Mouse (Mus musculus) olfactory bulb, adult 2 months (tissue): ENCODE results near the gene Cadm4. TPM values are rescaled to one million over a fixed set of nuclear protein-coding genes. Genes with fewer than 3 reads are reported as not detected.
A peak's percentile ranks its signal among the peaks of the same experiment; 100 is the strongest.
"Not testable (repeated sequence)": the region's sequence is repeated elsewhere in the genome, so short reads cannot be mapped to it uniquely, and the experiment has no call there.

Experiments
- H3K27ac ChIP-seq: fragments of 200-500 bp; 2 replicates; pipeline ENCODE4 v1.5.1; 2012; ENCODE audit warnings: low read depth, low read length; ENCODE audit not compliant: insufficient read depth
- H3K4me1 ChIP-seq: fragments of 200-500 bp; 2 replicates; pipeline ENCODE4 v1.6.1; 2012; ENCODE audit warnings: low read length; ENCODE audit not compliant: control insufficient read depth, insufficient read depth
- H3K4me3 ChIP-seq: fragments of 200-500 bp; 2 replicates; pipeline ENCODE4 v1.5.1; 2012; ENCODE audit warnings: mild to moderate bottlenecking, low read depth, low read length, moderate library complexity; ENCODE audit not compliant: insufficient read depth
- CTCF ChIP-seq: fragments of 200-500 bp; IDR thresholded peaks from 2 replicates; pipeline ENCODE4 v1.5.1; 2012; ENCODE audit warnings: low read depth, mild to moderate bottlenecking, low read length, moderate library complexity; ENCODE audit not compliant: insufficient read depth
- POLR2A ChIP-seq: fragments of 200-500 bp; IDR thresholded peaks from 2 replicates; pipeline ENCODE4 v1.6.1; 2012; ENCODE audit warnings: mild to moderate bottlenecking, low read depth, low read length, moderate library complexity; ENCODE audit not compliant: insufficient read depth
- WGBS: fragments of 180-500 bp; shearing (Covaris S2); methylation state at CpG from one replicate; pipeline ENCODE4 v1.1.7; 2018; 5-methylcytosine and 5-hydroxymethylcytosine counted together
- polyA plus RNA-seq: library from polyadenylated mRNA; stranded (reverse); fragments of >200 nt; gene quantifications from 2 replicates; pipeline ENCODE4 v1.2.4, GENCODE M21; 2012; ENCODE audit warnings: low replicate concordance; ENCODE audit not compliant: missing spikeins, insufficient read depth, insufficient read length

The Cadm4 gene
- polyA plus RNA-seq, 1 experiment = not detected

DNA sequence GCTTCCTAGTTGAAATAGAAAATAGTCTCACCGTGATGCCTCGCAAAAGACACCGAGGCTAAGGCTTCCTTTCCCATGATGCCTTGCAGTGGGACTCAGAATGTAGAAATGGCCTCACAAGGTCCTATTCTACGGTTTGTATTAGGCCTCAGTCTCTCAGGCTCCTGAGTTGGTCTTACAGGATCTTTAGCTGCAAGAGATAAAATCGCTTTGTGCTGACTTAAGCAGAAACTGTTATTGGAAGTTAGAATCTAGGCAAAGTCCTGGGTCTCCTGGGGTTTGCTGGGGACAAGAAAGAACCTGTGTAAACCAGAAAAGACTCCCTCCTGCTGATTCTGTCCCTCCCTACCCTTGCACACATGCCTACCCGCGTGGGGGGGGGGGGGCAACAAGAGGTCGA, 5.5 kb upstream of the Cadm4 start:
- TF ChIP-seq CTCF (no peak), POLR2A (no peak)
- WGBS = 70% methylated on average over 8 of the region's 8 CpGs
- Histone ChIP-seq H3K4me3 (no peak overlapping the region), H3K4me1 (peaks cover 23% of the 10 kb centered on the region), H3K27ac (no peak overlapping the region)

DNA sequence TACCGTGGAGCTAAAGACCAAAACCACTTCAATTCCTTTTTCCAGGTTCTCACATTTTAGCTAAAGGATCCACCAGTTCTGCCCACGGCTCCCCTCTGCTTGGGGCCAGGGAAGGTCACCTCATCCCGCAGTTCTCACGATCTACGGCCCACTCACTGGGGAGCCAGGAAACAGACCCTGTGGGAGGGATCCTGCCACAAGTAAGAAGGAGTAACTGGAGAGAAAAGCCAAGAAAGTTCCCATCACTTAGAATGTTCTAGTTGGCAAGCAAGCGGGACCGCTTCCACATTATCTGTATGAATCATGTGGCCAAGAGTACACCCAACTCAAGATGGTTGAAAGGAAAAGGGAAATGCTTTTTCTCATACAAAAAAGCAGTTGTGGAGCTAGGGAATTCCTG, 5.0 kb upstream of the Cadm4 start:
- Histone ChIP-seq H3K27ac (no peak overlapping the region), H3K4me1 (peaks cover 23% of the 10 kb centered on the region), H3K4me3 (no peak overlapping the region)
- TF ChIP-seq POLR2A (no peak), CTCF (no peak)
- 87% methylated on average over 7 of the region's 7 CpGs for WGBS

DNA sequence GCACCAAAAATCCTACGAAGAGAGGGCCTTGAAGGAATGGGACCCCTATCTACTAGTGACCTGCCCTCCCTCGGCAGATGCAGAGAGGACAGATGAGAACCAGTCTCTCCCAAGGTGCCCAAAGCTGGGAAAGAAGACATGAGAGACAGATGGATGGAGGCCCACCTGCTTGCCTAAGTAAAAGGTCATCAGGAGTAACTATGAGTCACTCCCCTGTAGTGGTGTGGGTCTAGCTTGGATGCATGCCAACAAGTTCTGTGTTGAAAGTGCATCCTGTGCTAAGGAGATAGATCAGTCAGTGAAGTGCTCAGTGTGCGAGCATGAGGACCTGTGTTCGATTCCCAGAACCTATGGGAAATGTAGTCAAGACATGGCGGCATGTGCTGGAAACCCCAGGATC, 2.9 kb upstream of the Cadm4 start:
- no peak for TF ChIP-seq CTCF
- TF ChIP-seq POLR2A = no peak
- H3K27ac ChIP-seq = no peak overlapping the region
- no peak overlapping the region for H3K4me3 ChIP-seq
- WGBS = 92% methylated on average over 5 of the region's 5 CpGs
- peaks cover 25% of the 10 kb centered on the region for H3K4me1 ChIP-seq

DNA sequence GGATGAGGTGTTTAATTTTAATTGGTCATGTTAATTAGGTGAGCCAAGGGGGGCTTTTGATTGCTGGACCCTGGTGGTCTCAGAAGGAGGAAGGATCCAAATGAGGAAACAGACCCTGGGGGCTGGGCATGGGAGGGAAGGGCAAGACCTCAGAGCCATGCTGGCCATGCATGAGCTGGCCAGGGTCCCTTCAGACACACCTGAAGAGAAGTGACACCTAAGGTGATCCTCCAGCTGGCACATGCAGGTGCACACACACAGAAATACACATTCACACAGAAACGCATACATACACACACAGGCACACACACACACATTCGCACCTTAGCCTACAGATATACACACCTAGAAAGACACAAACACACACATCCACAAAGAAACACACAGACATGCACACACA, 2.1 kb upstream of the Cadm4 start:
- no peak overlapping the region for H3K27ac ChIP-seq
- peaks cover 24% of the 10 kb centered on the region for H3K4me1 ChIP-seq
- WGBS = 97% methylated on average over 2 of the region's 2 CpGs
- H3K4me3 ChIP-seq = no peak overlapping the region
- TF ChIP-seq POLR2A (no peak), CTCF (no peak)

DNA sequence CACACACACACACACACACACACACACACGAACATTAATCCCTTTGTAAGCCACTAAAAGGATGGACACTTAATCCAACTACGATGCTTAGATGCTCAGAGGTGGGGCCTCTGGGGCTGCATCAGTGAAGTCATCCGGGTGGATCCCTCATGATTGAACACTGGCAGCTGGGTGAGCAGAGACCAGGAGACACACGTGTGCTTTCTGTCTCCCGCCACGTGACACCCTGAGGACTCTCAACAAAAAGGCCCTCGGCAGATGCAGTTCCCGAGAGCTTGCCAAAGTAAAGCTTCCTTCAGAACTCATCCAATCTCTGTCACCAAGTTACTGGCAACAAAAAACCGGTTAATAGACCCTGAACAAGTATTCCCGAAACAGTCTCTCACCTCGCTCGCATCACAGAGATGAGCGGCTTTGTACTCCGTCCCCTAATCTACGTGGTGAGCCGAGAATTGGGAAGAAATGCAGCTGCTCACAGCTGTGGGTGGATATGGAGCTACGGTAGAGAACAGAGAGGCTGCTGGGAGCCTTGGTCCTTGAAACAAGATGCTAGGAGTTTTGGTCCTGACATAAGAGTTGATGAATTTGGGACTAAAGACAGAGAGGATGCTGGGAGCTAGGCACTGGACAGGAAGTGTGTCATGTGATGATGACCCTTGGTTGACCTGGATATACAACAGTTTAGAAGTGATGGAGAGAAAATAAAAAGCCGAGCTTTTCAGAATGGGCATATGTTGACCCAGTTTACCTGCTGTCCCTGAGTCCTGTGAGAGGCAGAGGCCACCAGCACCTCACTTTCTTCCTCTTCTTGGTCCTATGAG, 1.5 kb upstream of the Cadm4 start:
- 32% methylated on average over 18 of the region's 18 CpGs for WGBS
- peaks cover 20% of the 10 kb centered on the region for H3K4me1 ChIP-seq
- peak overlapping the region; percentile 64; the same call in 1 of the 2 replicates for H3K4me3 ChIP-seq
- H3K27ac ChIP-seq = peak overlapping the region; percentile 21; the same call in 1 of the 2 replicates
- no peak for TF ChIP-seq CTCF
- no peak for TF ChIP-seq POLR2A

DNA sequence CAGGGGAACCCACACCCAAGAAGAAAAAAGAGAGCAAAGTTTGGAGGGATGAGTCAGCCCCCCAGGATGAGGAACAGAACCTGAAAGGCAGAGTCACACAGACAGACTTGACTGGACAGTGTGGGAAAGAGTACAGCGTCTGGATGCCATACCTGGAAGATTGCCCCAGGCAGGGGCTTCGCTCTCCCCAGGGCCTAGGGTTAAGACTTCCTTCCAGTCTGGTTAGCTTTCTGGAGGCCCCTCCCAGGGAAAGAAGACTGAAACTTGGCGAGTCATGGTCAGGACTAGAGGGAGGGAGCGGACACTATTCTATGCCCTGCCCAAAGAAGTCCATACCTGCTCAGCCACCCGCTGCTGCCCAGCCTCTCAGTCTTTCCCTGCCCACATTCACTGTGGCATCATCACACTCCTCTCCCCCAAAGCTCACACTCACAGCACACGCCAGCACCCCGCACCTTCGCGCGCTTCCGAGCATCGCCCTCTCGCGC, 793 bp upstream of the Cadm4 start:
- peaks cover 26% of the 10 kb centered on the region for H3K4me1 ChIP-seq
- H3K27ac ChIP-seq = peak overlapping the region; percentile 64
- H3K4me3 ChIP-seq = peak overlapping the region; percentile 64
- WGBS = 8% methylated on average over 14 of the region's 14 CpGs
- TF ChIP-seq POLR2A (no peak), CTCF (no peak)

DNA sequence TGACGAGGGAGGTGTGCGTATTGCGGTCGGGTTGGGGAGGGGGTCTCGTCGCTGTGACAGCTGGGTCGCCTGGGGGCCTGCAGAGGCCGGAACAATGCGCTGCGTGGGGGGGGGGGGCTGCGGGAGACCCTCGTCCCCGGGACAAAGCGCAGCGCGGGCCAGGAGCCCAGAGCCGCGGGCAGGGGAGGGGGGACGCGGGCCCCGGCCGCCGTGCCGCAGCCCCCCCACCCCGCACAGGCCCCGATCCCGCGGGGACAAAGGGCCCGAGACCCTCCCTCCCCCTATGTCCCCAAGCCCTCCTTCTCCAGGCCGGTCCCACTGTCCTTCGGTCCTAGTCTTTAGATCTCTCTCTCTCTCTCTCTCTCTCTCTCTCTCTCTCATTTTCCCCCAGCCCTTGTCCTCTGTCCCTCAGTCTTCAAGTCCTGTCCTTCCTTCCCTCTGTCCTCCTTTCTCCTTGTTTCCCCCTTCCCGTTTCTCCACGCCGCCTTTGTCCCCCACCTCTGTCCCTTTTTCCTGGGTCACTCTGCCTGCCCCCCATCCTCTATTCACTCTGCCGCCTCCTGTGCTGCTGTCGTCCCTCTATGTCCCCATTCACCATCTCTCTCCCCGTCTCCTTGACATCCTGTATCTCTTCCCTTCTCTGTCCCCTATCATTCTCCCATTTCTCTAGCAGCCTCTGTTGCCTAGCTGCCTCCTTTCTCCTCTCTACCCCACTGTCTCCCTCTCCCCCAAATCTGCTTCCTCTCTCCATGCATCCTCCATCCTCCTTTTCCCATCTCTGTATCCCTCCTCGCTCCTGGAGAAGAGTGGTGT, 591 bp downstream of the Cadm4 start:
- TF ChIP-seq POLR2A (no peak), CTCF (no peak)
- peaks cover 36% of the 10 kb centered on the region for H3K4me1 ChIP-seq

DNA sequence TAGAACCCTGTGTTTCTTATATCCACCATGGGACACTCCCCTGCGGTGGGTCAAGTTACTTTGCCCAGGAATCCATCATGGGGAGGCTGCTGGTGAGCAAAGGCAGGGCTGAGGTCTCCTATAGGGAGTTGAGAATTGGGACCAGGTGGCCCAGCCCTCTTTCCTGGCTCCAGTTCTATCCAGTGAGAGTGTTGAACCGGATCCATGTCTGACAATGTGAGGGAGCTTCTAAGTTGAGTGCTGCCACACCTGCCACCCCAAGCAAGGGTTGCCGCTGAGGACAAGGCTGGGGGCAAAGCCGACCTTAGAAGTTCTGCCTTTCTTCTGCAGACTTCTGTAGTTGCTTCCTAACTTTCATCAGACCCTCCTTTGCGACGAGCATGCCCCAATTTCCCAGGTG, 1.5 kb downstream of the Cadm4 start:
- 50% methylated on average over 6 of the region's 6 CpGs for WGBS

More for the DNA sequence above, 591 bp downstream of the Cadm4 start:
- WGBS = 4% methylated on average over 18 of the region's 38 CpGs
- H3K4me3 ChIP-seq = peak overlapping the region; percentile 64
- peak overlapping the region; percentile 66 for H3K27ac ChIP-seq

DNA sequence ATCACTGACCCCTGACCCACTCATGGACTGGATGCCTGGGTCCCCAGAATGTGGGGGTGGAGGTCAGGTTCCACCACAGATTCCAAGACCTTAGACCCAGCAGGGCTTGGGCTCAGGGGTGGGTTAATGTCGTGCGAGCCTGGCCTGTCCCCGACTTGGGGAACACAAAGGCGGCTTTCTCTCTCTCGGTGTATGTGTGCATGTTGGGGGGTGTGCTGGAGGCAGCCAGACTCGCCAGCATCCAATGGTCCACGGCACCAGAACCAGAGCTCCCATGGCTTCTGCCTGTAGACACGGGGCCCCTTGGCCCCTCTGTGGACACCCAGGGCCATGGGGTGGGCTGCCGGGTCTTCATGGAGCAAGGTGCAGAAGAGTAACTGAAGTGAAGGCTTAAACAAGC, 3.7 kb downstream of the Cadm4 start:
- H3K4me1 ChIP-seq = peaks cover 41% of the 10 kb centered on the region
- peak overlapping the region; percentile 42 for H3K4me3 ChIP-seq
- 23% methylated on average over 9 of the region's 9 CpGs for WGBS
- peak overlapping the region; percentile 94 for H3K27ac ChIP-seq
- TF ChIP-seq POLR2A = no peak
- TF ChIP-seq CTCF = no peak

More for the DNA sequence above, 1.5 kb downstream of the Cadm4 start:
- not testable (repeated sequence) for H3K27ac ChIP-seq
- Histone ChIP-seq H3K4me3 (peak overlapping the region; percentile 64; the same call in 1 of the 2 replicates), H3K4me1 (peaks cover 42% of the 10 kb centered on the region)
